Mouse (Mus musculus): ENCODE results near the gene Csf3r. TPM values are rescaled to one million over a fixed set of nuclear protein-coding genes. Genes with fewer than 3 reads are reported as not detected.

Gene Csf3r
- total and polyA plus RNA-seq, 3 experiments = not detected

GRCm38 (mm10) chr4:126046851-126047585, 22.7 kb downstream of the Csf3r start, which contains the start of gene Mrps15:
Mrps15 (plus strand) TSS chr4:126046925.
- H3K4me2 ChIP-seq (ENCODE audit: insufficient read depth, low read depth, poor library complexity, severe bottlenecking) = peak within 1 kb of the TSS; percentile 72
- H3K27ac ChIP-seq (ENCODE audit: insufficient read depth, low read depth) = peak within 1 kb of the TSS; percentile 76
- peak; percentile 58; the same call in 1 of the 2 replicates for TF ChIP-seq NELFE (IDR thresholded peaks at IDR 0.05; ENCODE audit: low read depth, low read length)
- TF ChIP-seq MAZ (IDR thresholded peaks at IDR 0.05; ENCODE audit: low read depth, low read length) = no peak
- peak; percentile 99 for TF ChIP-seq HCFC1 (IDR thresholded peaks at IDR 0.05; ENCODE audit: low read depth, low read length)
- peak; percentile 67 for TF ChIP-seq TCF12 (IDR thresholded peaks at IDR 0.05; ENCODE audit: low read depth, low read length)
- no peak for TF ChIP-seq RCOR1 (conservative IDR thresholded peaks at IDR 0.05; ENCODE audit: low read depth, low read length)
- no peak for TF ChIP-seq ZKSCAN1 (IDR thresholded peaks at IDR 0.05; ENCODE audit: borderline replicate concordance, low read depth, low read length)
- TF ChIP-seq IRF4 (IDR thresholded peaks at IDR 0.05; ENCODE audit: low read depth, low read length) = peak; percentile 80
- peak; percentile 22; the same call in 1 of the 2 replicates for TF ChIP-seq GABPA (IDR thresholded peaks at IDR 0.05; ENCODE audit: insufficient replicate concordance, low read depth, low read length)
- no peak for TF ChIP-seq MYC (IDR thresholded peaks at IDR 0.05; ENCODE audit: low read depth, low read length)
- TF ChIP-seq CHD2 (IDR thresholded peaks at IDR 0.05; ENCODE audit: low read length) = no peak
- TF ChIP-seq E2F4 (IDR thresholded peaks at IDR 0.05; ENCODE audit: insufficient replicate concordance, low read depth, low read length) = no peak
- TF ChIP-seq UBTF (IDR thresholded peaks at IDR 0.05; ENCODE audit: low read depth, low read length) = no peak; the same call in 1 of the 2 replicates
- TF ChIP-seq ZMIZ1 (IDR thresholded peaks at IDR 0.05; ENCODE audit: low read depth, low read length) = peak; percentile 56; the same call in 1 of the 2 replicates
- no peak for TF ChIP-seq RAD21 (IDR thresholded peaks at IDR 0.05; ENCODE audit: low read depth, low read length)
- TF ChIP-seq USF2 (conservative IDR thresholded peaks at IDR 0.05; ENCODE audit: low read depth, low read length) = no peak
- no peak for TF ChIP-seq JUN (IDR thresholded peaks at IDR 0.05; ENCODE audit: insufficient read depth, low read depth, low read length)
- TF ChIP-seq PAX5 (IDR thresholded peaks at IDR 0.05; ENCODE audit: low read length) = no peak
- TF ChIP-seq SIN3A (IDR thresholded peaks at IDR 0.05; ENCODE audit: low read length) = peak; percentile 96
- no peak; the same call in 1 of the 2 replicates for TF ChIP-seq ETS1 (conservative IDR thresholded peaks at IDR 0.05; ENCODE audit: low read depth, low read length)
- no peak for TF ChIP-seq JUND (conservative IDR thresholded peaks at IDR 0.05; ENCODE audit: low read depth, low read length)
- peak; percentile 94 for TF ChIP-seq ELF1 (IDR thresholded peaks at IDR 0.05; ENCODE audit: low read depth, low read length)
- no peak for TF ChIP-seq BHLHE40 (IDR thresholded peaks at IDR 0.05; ENCODE audit: low read depth, low read length)
- no peak for TF ChIP-seq SMC3 (IDR thresholded peaks at IDR 0.05; ENCODE audit: low read depth, low read length)
- TF ChIP-seq MAFK (IDR thresholded peaks at IDR 0.05; ENCODE audit: insufficient replicate concordance, low read length) = no peak
- no peak for TF ChIP-seq MAX (IDR thresholded peaks at IDR 0.05; ENCODE audit: low read length)
- TF ChIP-seq CTCF (conservative IDR thresholded peaks at IDR 0.05 in 1 of 2, IDR thresholded peaks at IDR 0.05 in 1 of 2; ENCODE audit: low read depth in 2 of 2, low read length in 2 of 2) = no peak
- TF ChIP-seq USF1 (IDR thresholded peaks at IDR 0.05; ENCODE audit: low read depth, low read length) = no peak
- no peak for TF ChIP-seq TBP (conservative IDR thresholded peaks at IDR 0.05; ENCODE audit: low read depth, low read length)
- peak; percentile 76; the same call in 1 of the 2 replicates for TF ChIP-seq POLR2A (IDR thresholded peaks at IDR 0.05; ENCODE audit: low read depth, low read length)
- no peak for TF ChIP-seq EP300 (IDR thresholded peaks at IDR 0.05; ENCODE audit: low read length)
- TF ChIP-seq NRF1 (IDR thresholded peaks at IDR 0.05; ENCODE audit: low read depth, low read length) = peak; percentile 74
- TF ChIP-seq ZNF384 (IDR thresholded peaks at IDR 0.05; ENCODE audit: low read depth, low read length) = no peak
- 0 out of 2 replicates have a peak, but pooled peaks have one; percentile 40 for TF ChIP-seq MEF2A (IDR thresholded peaks at IDR 0.05; ENCODE audit: borderline replicate concordance, low read depth, low read length)
- peak; percentile 92; the same call in 1 of the 2 replicates for TF ChIP-seq KAT2A (IDR thresholded peaks at IDR 0.05; ENCODE audit: insufficient replicate concordance, low read length)
- TF ChIP-seq MXI1 (IDR thresholded peaks at IDR 0.05; ENCODE audit: low read depth, low read length) = peak; percentile 87
- TF ChIP-seq POLR2AphosphoS2 (IDR thresholded peaks at IDR 0.05; ENCODE audit: low read depth, low read length) = peak; percentile 56; the same call in 1 of the 2 replicates
- no peak for TF ChIP-seq ZC3H11A (IDR thresholded peaks at IDR 0.05; ENCODE audit: low read depth, low read length)
- TF ChIP-seq CHD1 (IDR thresholded peaks at IDR 0.05; ENCODE audit: low read depth, low read length) = no peak
- peaks cover 1% of the 10 kb centered on the region for H3K27me3 ChIP-seq (replicated peaks)
- peaks cover 5 to 13% of the 10 kb centered on the region in 2 experiments for H3K4me1 ChIP-seq (ENCODE audit: control insufficient read depth in 1 of 2, insufficient read depth in 2 of 2)
- H3K9ac ChIP-seq (ENCODE audit: insufficient read depth, low read depth) = peak within 1 kb of the TSS; percentile 70
- H3K36me3 ChIP-seq (replicated peaks in 1 of 2; ENCODE audit: control insufficient read depth in 1 of 2, insufficient read depth in 1 of 2, low read length in 1 of 2) = peaks cover 17 to 34% of the 10 kb centered on the region in 2 experiments
- DNase-seq (ENCODE audit: extremely low read depth) = peak; percentile 94
- peaks cover 3% of the 10 kb centered on the region; the same call in 1 of the 2 replicates for H3K79me2 ChIP-seq (replicated peaks; ENCODE audit: control insufficient read depth, extremely low read depth, insufficient read depth, poor library complexity, severe bottlenecking)
- in situ Hi-C loops (cut with MboI; ENCODE audit: low pct_ligation_motif_present, low pct_unique_long_range_greater_than_20kb, low sequenced_read_pairs) (no loop called here), dilution Hi-C loops (cut with MboI; ENCODE audit: extremely low pct_ligation_motif_present, extremely low pct_unique_long_range_greater_than_20kb, low sequenced_read_pairs) (no loop called here)
- H3K9me3 ChIP-seq (replicated peaks; ENCODE audit: low read length) = no peaks in the 10 kb centered on the region
- H3K4me3 ChIP-seq (replicated peaks in 1 of 3; ENCODE audit: low read depth in 2 of 3, low read length in 2 of 3, poor library complexity in 1 of 3) = peak within 1 kb of the TSS; percentile 71 to 99 (median 94)
